Mouse (Mus musculus) c-Kit-positive CD71-positive TER-119-positive erythroid progenitor cells, embryonic 14.5 days (primary cell): ENCODE results near the gene Nat8l.

Experiments used
- DNase-seq: peaks from one replicate; pipeline ENCODE4 v3.0.0-alpha.2; 2013; ENCODE audit warnings: low spot score

Nat8l gene

DNA sequence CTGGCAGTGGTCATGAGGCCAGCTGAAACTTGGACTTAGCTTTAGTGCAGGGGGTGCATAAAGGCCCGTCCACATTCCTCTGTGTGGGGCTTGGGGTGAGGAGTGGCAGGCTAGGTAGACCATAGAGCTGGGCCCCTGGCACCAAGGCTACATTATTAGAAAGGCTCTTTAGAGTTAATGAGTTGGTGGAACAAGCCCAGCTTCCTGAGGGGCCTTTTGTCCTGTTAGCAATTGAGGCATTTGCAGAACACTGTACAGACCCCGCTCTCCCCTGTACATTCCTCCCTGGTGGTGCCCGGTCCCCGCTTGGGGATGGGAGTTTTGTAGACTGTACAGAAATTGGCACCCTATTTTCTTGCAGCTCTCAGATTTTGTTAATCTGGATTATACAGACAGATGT lies 6.9 kb downstream of the Nat8l start:
- DNase-seq = no peak

GRCm38 (mm10) chr5:34004618-34005017 lies 8.8 kb downstream of the Nat8l start:
- DNase-seq = no peak

GRCm38 (mm10) chr5:34006832-34007231 lies 11.0 kb downstream of the Nat8l start:
- DNase-seq = no peak

DNA sequence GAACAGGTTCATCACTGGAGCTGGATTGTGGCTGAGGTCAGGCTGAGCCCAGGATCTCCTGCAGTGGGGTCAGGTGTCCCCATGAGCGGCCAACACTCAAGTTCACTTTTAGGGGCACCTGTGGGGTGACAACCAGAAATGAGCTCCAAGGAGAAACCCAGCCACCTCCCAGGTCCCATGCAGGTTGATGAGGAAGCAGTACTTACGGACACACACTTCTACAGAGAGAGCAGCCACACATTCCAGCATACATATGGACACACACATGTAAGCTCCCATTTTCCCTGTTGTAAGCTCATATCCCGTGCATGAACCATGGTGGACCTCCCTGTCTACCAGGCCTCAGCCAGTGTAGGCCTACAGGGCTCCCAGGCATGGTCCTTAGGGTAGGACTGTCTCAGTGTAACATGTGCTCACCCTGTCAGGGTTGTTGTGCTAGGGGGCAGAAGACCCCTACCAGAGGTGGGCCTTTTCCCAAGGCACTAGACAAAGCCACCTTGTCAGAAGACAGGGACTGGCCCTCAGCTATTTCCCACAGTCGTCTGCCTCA lies 11.7 kb downstream of the Nat8l start:
- no peak for DNase-seq

DNA sequence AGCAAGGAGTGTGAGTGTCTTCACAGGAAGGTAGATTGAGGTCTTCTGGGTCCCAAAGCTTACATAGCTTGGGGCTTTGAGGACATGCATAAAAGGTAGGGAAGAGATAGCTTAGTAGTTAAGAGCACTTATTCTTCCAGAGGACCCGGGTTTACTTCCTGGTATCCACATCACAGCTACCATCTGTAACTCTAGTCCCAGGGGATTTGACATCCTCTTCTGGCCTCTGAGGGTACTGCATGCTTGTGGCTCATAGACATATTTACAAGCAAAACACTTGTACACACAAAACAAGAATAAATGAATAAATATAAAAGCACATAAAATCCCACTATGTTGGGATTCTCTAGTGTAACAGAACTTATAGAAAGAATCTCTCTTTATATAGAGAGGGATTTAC lies 18.9 kb downstream of the Nat8l start:
- DNase-seq = no peak

DNA sequence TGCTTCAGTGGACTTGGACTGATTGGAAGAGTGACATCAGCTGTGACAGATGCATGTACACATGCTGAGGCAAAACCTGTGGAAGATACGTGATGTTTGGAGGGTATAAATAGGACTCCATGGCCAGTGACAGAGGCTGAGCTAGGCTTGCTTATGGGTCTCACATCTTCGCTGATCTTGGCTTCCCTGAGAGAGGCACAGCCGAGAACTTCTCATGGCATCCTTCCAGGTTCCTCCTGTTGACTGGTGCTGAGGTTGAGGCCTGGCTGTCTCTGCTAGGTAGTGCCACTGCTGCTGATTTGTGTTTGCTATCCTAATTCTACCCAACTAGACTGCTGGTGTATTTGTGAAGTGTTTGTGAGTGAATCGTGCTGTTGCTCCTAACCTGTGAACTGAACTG lies 23.2 kb downstream of the Nat8l start:
- DNase-seq = no peak

DNA sequence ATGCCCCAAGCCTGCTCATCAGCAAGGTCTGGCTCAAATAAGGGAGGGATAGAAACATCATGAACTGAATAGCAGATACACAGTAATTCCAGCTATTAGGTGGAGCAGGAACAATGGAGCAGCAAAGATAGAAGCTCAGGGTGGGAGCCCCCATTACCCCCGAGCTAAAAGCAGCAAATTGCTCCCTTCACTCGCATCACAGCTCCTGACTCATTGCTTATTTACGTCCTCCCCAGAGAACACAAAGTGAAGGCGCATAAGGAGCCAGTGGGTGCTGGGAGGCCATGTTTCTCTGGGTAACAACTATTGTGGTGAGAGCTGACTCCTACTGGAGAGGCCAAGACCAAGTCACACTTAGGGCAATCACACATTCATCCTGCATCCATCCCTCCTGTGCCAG lies 34.3 kb downstream of the Nat8l start:
- no peak for DNase-seq

- no peak for DNase-seq
Measured at GRCm38 (mm10) chr5:34031022-34031421, 35.2 kb downstream of the Nat8l start.

DNA sequence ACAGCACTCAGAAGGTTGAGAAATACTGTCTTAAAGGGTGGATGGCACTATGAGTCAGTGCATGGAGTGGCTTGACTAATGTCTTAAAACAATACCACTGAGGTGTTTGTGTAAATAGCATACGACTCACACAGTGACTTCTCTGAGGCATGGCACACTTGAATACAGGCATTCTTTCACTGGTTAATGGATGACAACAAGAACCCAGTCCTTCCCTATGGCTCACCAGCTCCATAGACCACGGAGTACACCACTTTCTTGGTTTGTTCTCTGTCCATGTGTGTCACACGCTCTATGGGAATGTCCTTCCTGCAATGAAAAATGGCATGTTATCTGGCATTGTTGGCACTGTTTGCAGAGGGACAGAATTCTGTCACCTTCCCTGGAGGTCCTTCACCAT lies 36.7 kb downstream of the Nat8l start:
- DNase-seq = no peak
